Mouse (Mus musculus): ENCODE data around the gene Arhgap21. TPM values are rescaled to one million over a fixed set of nuclear protein-coding genes. Genes with fewer than 3 reads are reported as not detected.

Arhgap21 gene
- polyA plus RNA-seq (2011; ENCODE audit: insufficient read length, low read depth, missing spikeins): 82.7 and 83.0 TPM in 2 replicates

GRCm38 (mm10) chr2:20968441-20969200 lies at the start of gene Arhgap21:
TSS of gene Arhgap21 (minus strand) at chr2:20968881.
- peak within 1 kb of the TSS; percentile 83 for H3K4me3 ChIP-seq (ENCODE audit: insufficient read depth, low read length)
- peak; percentile 44 for TF ChIP-seq POLR2A (IDR thresholded peaks at IDR 0.05; ENCODE audit: low read depth, low read length)
- TF ChIP-seq CTCF (IDR thresholded peaks at IDR 0.05; ENCODE audit: borderline replicate concordance, insufficient read depth, low read length): no peak
- H3K27ac ChIP-seq (ENCODE audit: insufficient read depth, low read length): peak within 1 kb of the TSS; percentile 93
- H3K4me1 ChIP-seq (ENCODE audit: control insufficient read depth, insufficient read depth, low read length): 0 out of 2 replicates have a peak, but pooled peaks cover 3% of the 10 kb centered on the region

DNA sequence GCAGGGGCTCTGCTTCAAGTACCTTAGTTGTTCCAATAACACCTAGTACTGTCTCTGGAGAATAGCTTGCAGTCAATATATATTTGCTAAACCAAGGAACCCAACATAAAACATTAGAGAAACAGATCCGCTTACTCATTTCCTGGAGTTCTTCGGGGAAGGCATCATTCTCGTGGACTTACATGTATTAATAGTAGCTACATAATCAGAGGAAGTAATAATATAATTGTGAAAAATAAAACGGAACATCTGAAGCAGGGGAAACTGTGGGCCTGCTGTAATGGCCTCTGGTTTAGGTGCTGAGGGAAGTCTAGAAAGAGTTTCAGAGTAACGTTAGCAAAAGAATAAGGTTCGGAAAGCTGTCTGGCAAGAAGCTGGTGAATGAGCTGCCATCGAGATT lies 47.9 kb upstream of the Arhgap21 start:
- no peak overlapping the region for H3K27ac ChIP-seq (ENCODE audit: insufficient read depth, low read length)
- TF ChIP-seq POLR2A (IDR thresholded peaks at IDR 0.05; ENCODE audit: low read depth, low read length): no peak
- TF ChIP-seq CTCF (IDR thresholded peaks at IDR 0.05; ENCODE audit: borderline replicate concordance, insufficient read depth, low read length): no peak
- H3K4me3 ChIP-seq (ENCODE audit: insufficient read depth, low read length): no peak overlapping the region
- no peaks in the 10 kb centered on the region for H3K4me1 ChIP-seq (ENCODE audit: control insufficient read depth, insufficient read depth, low read length)

DNA sequence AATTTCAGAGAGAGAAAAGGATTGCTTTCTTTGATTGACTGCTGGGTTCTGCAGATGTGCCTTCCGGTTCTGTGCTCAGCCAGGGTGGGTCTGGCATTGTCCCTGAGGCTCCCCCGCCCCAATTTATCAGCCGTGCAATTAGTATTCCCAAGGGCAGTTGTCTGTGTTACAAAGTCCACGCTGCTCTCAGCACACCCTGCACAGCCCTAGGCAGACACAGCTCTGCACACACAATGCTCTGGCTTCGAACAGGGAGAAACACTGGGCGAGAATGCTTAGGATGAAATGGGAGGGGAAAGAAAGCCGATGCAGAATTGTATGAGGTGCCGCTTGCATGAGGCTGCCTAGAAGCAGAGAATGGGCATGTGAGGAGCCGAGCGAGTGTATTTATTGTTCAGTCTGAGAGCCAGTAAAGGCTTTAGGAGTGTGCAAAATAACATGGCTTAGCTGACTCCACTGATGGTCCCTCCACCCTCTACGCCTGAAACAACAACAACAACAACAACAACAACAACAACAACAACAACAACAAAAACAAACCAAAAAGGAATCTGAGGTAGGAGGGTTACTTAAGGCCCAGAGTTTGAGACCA lies 42.2 kb upstream of the Arhgap21 start:
- H3K27ac ChIP-seq (ENCODE audit: insufficient read depth, low read length): no peak overlapping the region
- no peaks in the 10 kb centered on the region for H3K4me1 ChIP-seq (ENCODE audit: control insufficient read depth, insufficient read depth, low read length)
- no peak for TF ChIP-seq POLR2A (IDR thresholded peaks at IDR 0.05; ENCODE audit: low read depth, low read length)
- no peak for TF ChIP-seq CTCF (IDR thresholded peaks at IDR 0.05; ENCODE audit: borderline replicate concordance, insufficient read depth, low read length)
- no peak overlapping the region for H3K4me3 ChIP-seq (ENCODE audit: insufficient read depth, low read length)

GRCm38 (mm10) chr2:21010219-21010618 lies 41.5 kb upstream of the Arhgap21 start:
- H3K4me3 ChIP-seq (ENCODE audit: insufficient read depth, low read length): no peak overlapping the region
- H3K27ac ChIP-seq (ENCODE audit: insufficient read depth, low read length): no peak overlapping the region
- no peak for TF ChIP-seq POLR2A (IDR thresholded peaks at IDR 0.05; ENCODE audit: low read depth, low read length)
- TF ChIP-seq CTCF (IDR thresholded peaks at IDR 0.05; ENCODE audit: borderline replicate concordance, insufficient read depth, low read length): no peak
- H3K4me1 ChIP-seq (ENCODE audit: control insufficient read depth, insufficient read depth, low read length): no peaks in the 10 kb centered on the region

DNA sequence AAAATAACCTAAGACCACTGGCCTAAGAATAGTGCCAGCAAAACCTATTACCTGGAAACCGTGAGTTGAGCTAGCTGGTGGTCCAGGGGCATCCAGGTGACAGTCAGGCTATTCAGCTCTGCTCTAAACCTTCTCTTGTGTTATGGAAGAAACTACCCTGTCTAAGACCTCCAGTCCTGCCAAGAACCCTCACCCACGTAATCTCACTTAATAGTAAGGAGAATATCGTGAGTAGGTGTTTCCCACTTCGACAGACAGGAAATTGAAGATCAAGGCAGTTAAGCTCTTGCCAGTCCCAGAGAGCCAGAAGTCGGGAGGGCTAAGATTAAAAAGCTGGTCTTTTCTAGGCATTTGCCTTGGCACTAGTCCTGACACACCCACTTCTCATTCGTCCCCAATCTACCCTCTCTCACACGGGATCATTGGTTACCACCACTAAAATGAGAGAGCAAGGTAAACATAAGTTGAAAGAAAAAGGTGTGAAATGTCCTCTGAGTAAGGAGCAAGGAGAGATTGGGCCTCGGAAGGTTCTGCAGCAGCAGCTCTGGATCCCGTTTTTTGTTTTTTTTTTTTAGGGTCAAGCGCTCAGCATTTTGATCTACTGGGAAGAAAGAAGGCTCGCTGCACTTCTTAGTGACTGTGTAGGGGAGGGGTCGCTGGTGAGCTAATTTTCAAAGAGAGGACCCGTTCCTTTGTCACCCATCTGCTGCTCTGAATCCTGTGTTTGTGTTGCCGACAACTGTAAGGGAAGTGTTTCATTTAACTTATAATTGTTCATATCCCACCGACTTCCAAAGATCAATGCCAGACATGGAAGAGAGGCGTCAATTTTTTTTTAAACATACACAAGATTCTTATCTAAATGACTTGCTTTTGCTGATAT lies 40.8 kb upstream of the Arhgap21 start:
- H3K4me3 ChIP-seq (ENCODE audit: insufficient read depth, low read length): no peak overlapping the region
- no peak for TF ChIP-seq CTCF (IDR thresholded peaks at IDR 0.05; ENCODE audit: borderline replicate concordance, insufficient read depth, low read length)

GRCm38 (mm10) chr2:21002538-21002937 lies 33.9 kb upstream of the Arhgap21 start:
- TF ChIP-seq POLR2A (IDR thresholded peaks at IDR 0.05; ENCODE audit: low read depth, low read length): no peak
- TF ChIP-seq CTCF (IDR thresholded peaks at IDR 0.05; ENCODE audit: borderline replicate concordance, insufficient read depth, low read length): no peak

More for the DNA sequence above, 40.8 kb upstream of the Arhgap21 start:
- H3K27ac ChIP-seq (ENCODE audit: insufficient read depth, low read length): no peak overlapping the region
- no peaks in the 10 kb centered on the region for H3K4me1 ChIP-seq (ENCODE audit: control insufficient read depth, insufficient read depth, low read length)

DNA sequence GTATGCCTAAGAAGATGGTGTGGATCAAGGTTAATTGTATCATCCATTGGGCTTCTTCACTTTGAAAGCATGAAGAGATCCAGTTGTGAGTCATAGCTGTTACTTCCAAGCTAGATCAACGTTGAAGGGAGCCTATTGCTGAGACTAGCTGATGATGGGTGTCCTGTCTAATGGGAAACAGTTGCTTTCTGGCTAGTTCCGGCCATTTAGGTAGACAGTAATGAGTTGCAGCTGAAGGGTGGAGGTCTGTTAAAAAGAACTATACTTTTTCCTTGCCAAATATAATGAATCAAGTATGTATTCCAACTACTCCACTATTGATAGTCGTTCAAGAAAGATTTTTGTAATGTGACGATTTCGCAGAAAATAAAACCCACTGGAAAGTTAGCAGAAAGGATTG lies 32.5 kb upstream of the Arhgap21 start:
- TF ChIP-seq POLR2A (IDR thresholded peaks at IDR 0.05; ENCODE audit: low read depth, low read length) (no peak), CTCF (IDR thresholded peaks at IDR 0.05; ENCODE audit: borderline replicate concordance, insufficient read depth, low read length) (no peak)
- Histone ChIP-seq H3K27ac (ENCODE audit: insufficient read depth, low read length) (no peak overlapping the region), H3K4me3 (ENCODE audit: insufficient read depth, low read length) (no peak overlapping the region), H3K4me1 (ENCODE audit: control insufficient read depth, insufficient read depth, low read length) (peaks cover 2% of the 10 kb centered on the region; the same call in 1 of the 2 replicates)

More at GRCm38 (mm10) chr2:21002538-21002937, 33.9 kb upstream of the Arhgap21 start:
- Histone ChIP-seq H3K4me1 (ENCODE audit: control insufficient read depth, insufficient read depth, low read length) (peaks cover 2% of the 10 kb centered on the region; the same call in 1 of the 2 replicates), H3K27ac (ENCODE audit: insufficient read depth, low read length) (no peak overlapping the region), H3K4me3 (ENCODE audit: insufficient read depth, low read length) (no peak overlapping the region)

- no peak overlapping the region for H3K4me3 ChIP-seq (ENCODE audit: insufficient read depth, low read length)
- peaks cover 3% of the 10 kb centered on the region; the same call in 1 of the 2 replicates for H3K4me1 ChIP-seq (ENCODE audit: control insufficient read depth, insufficient read depth, low read length)
- TF ChIP-seq POLR2A (IDR thresholded peaks at IDR 0.05; ENCODE audit: low read depth, low read length) (no peak), CTCF (IDR thresholded peaks at IDR 0.05; ENCODE audit: borderline replicate concordance, insufficient read depth, low read length) (no peak)
- peak overlapping the region; percentile 76 for H3K27ac ChIP-seq (ENCODE audit: insufficient read depth, low read length)
Measured at GRCm38 (mm10) chr2:20995547-20995946, 26.9 kb upstream of the Arhgap21 start.

DNA sequence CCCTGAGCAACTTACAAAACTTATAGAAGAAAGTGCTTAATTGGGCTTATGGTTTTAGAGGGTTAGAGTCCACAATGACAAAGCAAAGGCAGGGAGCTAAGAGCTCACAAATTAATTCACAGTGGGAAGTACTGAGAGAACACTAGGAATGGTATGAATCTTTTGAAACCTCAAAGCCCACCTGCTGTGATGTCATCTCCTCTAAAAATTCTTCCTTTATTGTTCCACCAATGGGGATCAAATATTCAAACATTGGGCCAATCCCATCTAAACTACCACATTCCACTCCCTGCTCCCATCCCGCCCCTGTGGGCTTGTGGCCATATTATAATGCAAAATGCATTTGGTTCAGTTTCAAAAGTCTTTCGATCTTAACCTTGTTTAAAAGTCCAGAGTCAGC lies 22.8 kb upstream of the Arhgap21 start:
- H3K4me3 ChIP-seq (ENCODE audit: insufficient read depth, low read length): no peak overlapping the region
- peaks cover 8% of the 10 kb centered on the region for H3K4me1 ChIP-seq (ENCODE audit: control insufficient read depth, insufficient read depth, low read length)
- TF ChIP-seq POLR2A (IDR thresholded peaks at IDR 0.05; ENCODE audit: low read depth, low read length) (no peak), CTCF (IDR thresholded peaks at IDR 0.05; ENCODE audit: borderline replicate concordance, insufficient read depth, low read length) (no peak)
- no peak overlapping the region for H3K27ac ChIP-seq (ENCODE audit: insufficient read depth, low read length)

All from embryonic fibroblast, embryonic 13.5 days (primary cell).